Mouse (Mus musculus) hindbrain, embryonic 15.5 days (tissue): ENCODE measurements around the gene Coq8b. TPM values are rescaled to one million over a fixed set of nuclear protein-coding genes. Genes with fewer than 3 reads are reported as not detected.
A peak's percentile ranks its signal among the peaks of the same experiment; 100 is the strongest.

Experiments used
- ATAC-seq: fragments of 200-750 bp; cut with Nextera tagmentation; 2 replicates; pipeline ENCODE4 v1.8.0; 2017; ENCODE audit warnings: low read depth, moderate number of reproducible peaks, moderate TSS enrichment; ENCODE audit not compliant: low FRiP score
- H3K27ac ChIP-seq: fragments of 300-500 bp; sonication (generic); replicated peaks from 2 replicates; pipeline ENCODE4 v1.5.1; 2015; ENCODE audit warnings: mild to moderate bottlenecking, inconsistent platforms
- H3K27me3 ChIP-seq: fragments of 300-500 bp; sonication (generic); 2 replicates; pipeline ENCODE4 v1.6.1; 2015; ENCODE audit warnings: control low read depth, inconsistent platforms
- H3K36me3 ChIP-seq: fragments of 300-500 bp; sonication (generic); 2 replicates; pipeline ENCODE4 v1.6.1; 2015; ENCODE audit warnings: control low read depth, inconsistent platforms
- H3K4me1 ChIP-seq: fragments of 300-500 bp; sonication (generic); replicated peaks from 2 replicates; pipeline ENCODE4 v1.6.1; 2015; ENCODE audit warnings: control low read depth, inconsistent platforms
- H3K4me2 ChIP-seq: fragments of 300-500 bp; sonication (generic); 2 replicates; pipeline ENCODE4 v1.6.1; 2015; ENCODE audit warnings: moderate library complexity, mild to moderate bottlenecking, inconsistent platforms
- H3K4me3 ChIP-seq: fragments of 300-500 bp; sonication (generic); 2 replicates; pipeline ENCODE4 v1.5.1; 2015; ENCODE audit warnings: mild to moderate bottlenecking, inconsistent platforms
- H3K9ac ChIP-seq: fragments of 300-500 bp; sonication (generic); 2 replicates; pipeline ENCODE4 v1.6.1; 2015; ENCODE audit warnings: inconsistent platforms
- H3K9me3 ChIP-seq: fragments of 300-500 bp; sonication (generic); 2 replicates; pipeline ENCODE4 v1.6.1; 2016; ENCODE audit warnings: control low read depth, inconsistent platforms
- WGBS: fragments of 180-500 bp; shearing (Covaris S2); methylation state at CpG from one replicate; pipeline ENCODE4 v1.1.7; 2015; 5-methylcytosine and 5-hydroxymethylcytosine counted together
- polyA plus RNA-seq: library from polyadenylated mRNA; unstranded; fragments of >200 nt; fragmentation: Nextera tagmentation; extraction: Ambion mirVana; gene quantifications from 2 replicates; pipeline ENCODE4 v1.2.1, GENCODE M21; 2015

Gene Coq8b
- polyA plus RNA-seq = 20.6 and 23.2 TPM in 2 replicates

GRCm38 (mm10) chr7:27232781-27233281 is at the start of gene Coq8b:
Gene Coq8b, plus strand, starts transcription at chr7:27233023.
- H3K4me2 ChIP-seq = peak within 1 kb of the TSS; percentile 67
- H3K9ac ChIP-seq = peak within 1 kb of the TSS; percentile 51
- H3K4me1 ChIP-seq = peaks cover 24% of the 10 kb centered on the region
- no peaks in the 10 kb centered on the region for H3K9me3 ChIP-seq
- H3K4me3 ChIP-seq = peak within 1 kb of the TSS; percentile 59
- ATAC-seq = peak; percentile 93
- H3K36me3 ChIP-seq = 0 out of 2 replicates have a peak, but pooled peaks cover 4% of the 10 kb centered on the region
- WGBS = under 1% methylated on average over 25 of the region's 25 CpGs
- peak within 1 kb of the TSS; percentile 85 for H3K27ac ChIP-seq
- no peaks in the 10 kb centered on the region for H3K27me3 ChIP-seq

- no peaks in the 10 kb centered on the region for H3K27me3 ChIP-seq
- H3K9me3 ChIP-seq = no peaks in the 10 kb centered on the region
- ATAC-seq = no peak
- H3K4me1 ChIP-seq = 0 out of 2 replicates have a peak, but pooled peaks cover 4% of the 10 kb centered on the region
- H3K36me3 ChIP-seq = peaks cover 57% of the 10 kb centered on the region
- no peak overlapping the region for H3K9ac ChIP-seq
- WGBS = 83% methylated on average over 3 of the region's 3 CpGs
- no peak overlapping the region for H3K4me3 ChIP-seq
- H3K27ac ChIP-seq = no peak overlapping the region
- H3K4me2 ChIP-seq = no peak overlapping the region
Observed at GRCm38 (mm10) chr7:27184964-27185363, 47.9 kb upstream of the Coq8b start.

GRCm38 (mm10) chr7:27185986-27186385 is 46.8 kb upstream of the Coq8b start:
- Histone ChIP-seq H3K36me3 (peaks cover 67% of the 10 kb centered on the region), H3K9me3 (no peaks in the 10 kb centered on the region)

GRCm38 (mm10) chr7:27189271-27189931 is 43.4 kb upstream of the Coq8b start:
- no peak for ATAC-seq
- Histone ChIP-seq H3K4me2 (no peak overlapping the region), H3K4me1 (peaks cover 11% of the 10 kb centered on the region), H3K9me3 (no peaks in the 10 kb centered on the region), H3K9ac (no peak overlapping the region), H3K36me3 (peaks cover 84% of the 10 kb centered on the region), H3K27me3 (no peaks in the 10 kb centered on the region), H3K4me3 (no peak overlapping the region), H3K27ac (no peak overlapping the region)
- WGBS = 81% methylated on average over 10 of the region's 10 CpGs

More at GRCm38 (mm10) chr7:27185986-27186385, 46.8 kb upstream of the Coq8b start:
- H3K27me3 ChIP-seq = no peaks in the 10 kb centered on the region
- H3K27ac ChIP-seq = no peak overlapping the region
- H3K4me2 ChIP-seq = no peak overlapping the region
- WGBS = 96% methylated on average over 5 of the region's 5 CpGs
- no peak for ATAC-seq
- H3K9ac ChIP-seq = no peak overlapping the region
- H3K4me1 ChIP-seq = no peaks in the 10 kb centered on the region
- H3K4me3 ChIP-seq = no peak overlapping the region

GRCm38 (mm10) chr7:27192434-27192833 is 40.4 kb upstream of the Coq8b start:
- H3K4me1 ChIP-seq = peaks cover 23% of the 10 kb centered on the region
- H3K27ac ChIP-seq = no peak overlapping the region
- no peak overlapping the region for H3K4me2 ChIP-seq
- H3K27me3 ChIP-seq = no peaks in the 10 kb centered on the region
- no peak overlapping the region for H3K9ac ChIP-seq
- no peak overlapping the region for H3K4me3 ChIP-seq
- H3K9me3 ChIP-seq = no peaks in the 10 kb centered on the region
- WGBS = 94% methylated on average over 5 of the region's 5 CpGs
- H3K36me3 ChIP-seq = peaks cover 55% of the 10 kb centered on the region
- no peak for ATAC-seq

- 89% methylated on average over 4 of the region's 4 CpGs for WGBS
- Histone ChIP-seq H3K4me3 (no peak overlapping the region), H3K27ac (no peak overlapping the region), H3K36me3 (peaks cover 43% of the 10 kb centered on the region), H3K9me3 (no peaks in the 10 kb centered on the region), H3K9ac (no peak overlapping the region), H3K4me1 (peaks cover 23% of the 10 kb centered on the region), H3K4me2 (peak overlapping the region; percentile 76), H3K27me3 (no peaks in the 10 kb centered on the region)
- no peak for ATAC-seq
Observed at GRCm38 (mm10) chr7:27193731-27194130, 39.1 kb upstream of the Coq8b start.

GRCm38 (mm10) chr7:27195681-27196611 is 36.9 kb upstream of the Coq8b start, which contains the start of the genes BC024978 and Snrpa:
Gene BC024978, plus strand, starts transcription at chr7:27195781.
Gene Snrpa, minus strand, starts transcription at chr7:27196271.
- ATAC-seq = peak; percentile 98
- Histone ChIP-seq H3K36me3 (peaks cover 21% of the 10 kb centered on the region), H3K4me2 (peak within 1 kb of the TSS; percentile 76), H3K27me3 (no peaks in the 10 kb centered on the region), H3K4me1 (peaks cover 23% of the 10 kb centered on the region), H3K9me3 (no peaks in the 10 kb centered on the region), H3K27ac (peak within 1 kb of the TSS; percentile 97), H3K4me3 (peak within 1 kb of the TSS; percentile 88), H3K9ac (peak within 1 kb of the TSS; percentile 89)
- WGBS = under 1% methylated on average over 62 of the region's 64 CpGs

GRCm38 (mm10) chr7:27197136-27197535 is 35.7 kb upstream of the Coq8b start:
- Histone ChIP-seq H3K36me3 (peaks cover 9% of the 10 kb centered on the region), H3K9me3 (no peaks in the 10 kb centered on the region), H3K4me1 (peaks cover 23% of the 10 kb centered on the region), H3K27me3 (no peaks in the 10 kb centered on the region), H3K4me3 (no peak overlapping the region), H3K9ac (no peak overlapping the region), H3K27ac (no peak overlapping the region), H3K4me2 (peak overlapping the region; percentile 76; the same call in 1 of the 2 replicates)
- ATAC-seq = no peak
- WGBS = 91% methylated on average over 3 of the region's 3 CpGs

GRCm38 (mm10) chr7:27197634-27198033 is 35.2 kb upstream of the Coq8b start:
- Histone ChIP-seq H3K27ac (no peak overlapping the region), H3K27me3 (no peaks in the 10 kb centered on the region), H3K9me3 (no peaks in the 10 kb centered on the region), H3K36me3 (peaks cover 8% of the 10 kb centered on the region), H3K4me3 (no peak overlapping the region), H3K9ac (no peak overlapping the region), H3K4me2 (no peak overlapping the region), H3K4me1 (peaks cover 23% of the 10 kb centered on the region)
- ATAC-seq = no peak
- WGBS = 92% methylated on average over 8 of the region's 8 CpGs

GRCm38 (mm10) chr7:27198355-27198754 is 34.5 kb upstream of the Coq8b start:
- Histone ChIP-seq H3K4me1 (peaks cover 23% of the 10 kb centered on the region), H3K36me3 (peaks cover 6% of the 10 kb centered on the region), H3K4me2 (no peak overlapping the region), H3K27me3 (no peaks in the 10 kb centered on the region), H3K27ac (no peak overlapping the region), H3K9ac (no peak overlapping the region), H3K9me3 (no peaks in the 10 kb centered on the region), H3K4me3 (no peak overlapping the region)
- ATAC-seq = no peak

- no peak overlapping the region for H3K27ac ChIP-seq
- H3K9ac ChIP-seq = no peak overlapping the region
- H3K27me3 ChIP-seq = no peaks in the 10 kb centered on the region
- WGBS = 92% methylated on average over 8 of the region's 8 CpGs
- H3K36me3 ChIP-seq = peaks cover 9% of the 10 kb centered on the region
- ATAC-seq = no peak
- no peak overlapping the region for H3K4me2 ChIP-seq
- no peaks in the 10 kb centered on the region for H3K9me3 ChIP-seq
- H3K4me1 ChIP-seq = peaks cover 19% of the 10 kb centered on the region
- H3K4me3 ChIP-seq = no peak overlapping the region
Observed at GRCm38 (mm10) chr7:27198779-27199178, 34.0 kb upstream of the Coq8b start.
